Mouse (Mus musculus): ENCODE measurements around the gene Ppfia1.

GRCm38 (mm10) chr7:144441466-144441865, 112.1 kb downstream of the Ppfia1 start:
- TF ChIP-seq EP300 (IDR thresholded peaks at IDR 0.05; ENCODE audit: low read depth) = no peak
- TF ChIP-seq CTCF (IDR thresholded peaks at IDR 0.05; ENCODE audit: low read depth) = no peak
